Mouse (Mus musculus) ES-Bruce4 (cell line): Measurements from ENCODE around the gene Ldhd. TPM values are rescaled to one million over a fixed set of nuclear protein-coding genes. Genes with fewer than 3 reads are reported as not detected.

ENCODE experiments used
- H3K27ac ChIP-seq: 2 replicates; pipeline ENCODE4 v1.5.1; 2012; ENCODE audit warnings: low read length, inconsistent platforms; ENCODE audit not compliant: insufficient read depth
- H3K27me3 ChIP-seq: 2 replicates; pipeline ENCODE4 v1.6.1; 2012; ENCODE audit warnings: mild to moderate bottlenecking, low read length, inconsistent platforms; ENCODE audit not compliant: control insufficient read depth, poor library complexity, insufficient read depth, severe bottlenecking
- H3K36me3 ChIP-seq: 2 replicates; pipeline ENCODE4 v1.6.1; 2012; ENCODE audit warnings: inconsistent platforms, mild to moderate bottlenecking, low read length, moderate library complexity; ENCODE audit not compliant: control insufficient read depth, poor library complexity, insufficient read depth, severe bottlenecking
- H3K4me1 ChIP-seq: one replicate; pipeline ENCODE4 v1.8.1; 2011; ENCODE audit warnings: low read length; ENCODE audit not compliant: control insufficient read depth, insufficient read depth
- H3K4me3 ChIP-seq: 2 replicates; pipeline ENCODE4 v1.5.1; 2011; ENCODE audit warnings: low read depth, mild to moderate bottlenecking, low read length
- H3K9ac ChIP-seq: 2 replicates; pipeline ENCODE4 v1.6.1; 2012; ENCODE audit warnings: low read depth, mild to moderate bottlenecking, inconsistent platforms; ENCODE audit not compliant: poor library complexity, severe bottlenecking
- H3K9me3 ChIP-seq: replicated peaks from 2 replicates; pipeline ENCODE4 v1.6.1; 2012; ENCODE audit warnings: mild to moderate bottlenecking, low read length, inconsistent platforms; ENCODE audit not compliant: control insufficient read depth, poor library complexity, insufficient read depth, severe bottlenecking
- CTCF ChIP-seq: IDR thresholded peaks from one replicate; pipeline ENCODE4 v1.8.1; 2011; ENCODE audit warnings: low read depth, low read length
- EP300 ChIP-seq: IDR thresholded peaks from 2 replicates; pipeline ENCODE4 v1.6.1; 2011; ENCODE audit warnings: low read depth, low read length; ENCODE audit not compliant: insufficient read depth
- POLR2A ChIP-seq: IDR thresholded peaks from one replicate; pipeline ENCODE4 v1.8.1; 2011; ENCODE audit warnings: low read length; ENCODE audit not compliant: insufficient read depth
- polyA plus RNA-seq: library from polyadenylated mRNA; stranded (reverse); fragments of >200 nt; gene quantifications from 2 replicates; pipeline ENCODE4 v1.2.4, GENCODE M21; 2011; ENCODE audit warnings: low read depth; ENCODE audit not compliant: missing spikeins, insufficient read depth, insufficient read length

Ldhd gene
- polyA plus RNA-seq, 1 experiment = 1.7 TPM

DNA sequence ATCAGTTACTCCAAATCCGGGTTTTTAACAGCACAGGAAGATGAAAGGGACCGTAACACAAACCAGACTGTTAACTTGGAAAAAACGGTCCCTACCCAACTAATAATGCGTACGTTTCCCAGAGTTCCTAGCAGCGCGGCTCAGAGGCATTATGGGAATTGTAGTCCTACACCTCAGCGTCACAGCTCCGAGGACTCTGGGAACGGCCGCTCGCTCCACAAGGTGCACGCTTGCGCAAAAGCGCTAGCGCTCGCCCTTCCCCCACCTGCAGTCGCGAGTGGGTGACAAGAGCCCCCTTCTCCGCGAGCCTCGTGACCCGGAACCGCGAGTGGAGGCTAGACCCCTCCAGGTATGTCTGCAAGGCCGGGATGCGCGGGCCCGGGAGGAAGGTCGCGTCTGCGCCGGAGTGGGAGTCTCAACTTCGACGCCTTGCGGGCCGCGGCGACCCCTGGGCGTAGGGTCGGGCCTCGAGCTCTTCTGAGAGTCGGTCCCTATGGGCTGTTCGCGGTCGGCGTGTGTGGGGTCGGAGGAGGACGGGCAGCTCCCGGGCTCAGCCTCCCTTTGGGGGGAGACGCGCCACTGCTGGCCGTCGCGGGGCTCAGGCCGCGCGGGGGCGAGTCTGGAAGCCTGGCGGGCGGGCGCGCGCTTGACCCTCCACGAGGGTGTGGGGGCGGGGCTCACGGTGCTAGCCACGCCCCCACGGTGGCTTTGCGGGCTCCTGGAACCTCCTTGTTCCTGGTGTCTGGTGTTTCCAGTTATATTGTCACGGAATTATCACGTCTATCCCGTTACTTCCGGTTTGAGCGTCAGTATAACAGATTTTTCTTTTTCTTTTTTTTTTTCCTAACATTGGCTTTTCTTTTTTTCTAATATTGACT lies 13.3 kb upstream of the Ldhd start, which contains the start of gene Zfp1:
Zfp1 (plus strand) TSS at position 138 of the 878 bp plus-strand sequence.
- Histone ChIP-seq H3K4me3 (peak within 1 kb of the TSS; percentile 86), H3K4me1 (peaks cover 1% of the 10 kb centered on the region), H3K27me3 (no peaks in the 10 kb centered on the region), H3K36me3 (no peaks in the 10 kb centered on the region; the same call in 1 of the 2 replicates), H3K9ac (peak within 1 kb of the TSS; percentile 99), H3K27ac (peak within 1 kb of the TSS; percentile 85), H3K9me3 (no peaks in the 10 kb centered on the region)
- no peak for TF ChIP-seq CTCF
- TF ChIP-seq EP300 = peak; percentile 51; the same call in 1 of the 2 replicates

- peaks cover 1% of the 10 kb centered on the region for H3K4me1 ChIP-seq
- peak overlapping the region; percentile 99 for H3K9ac ChIP-seq
- H3K4me3 ChIP-seq = peak overlapping the region; percentile 86
- no peaks in the 10 kb centered on the region for H3K9me3 ChIP-seq
- H3K27me3 ChIP-seq = no peaks in the 10 kb centered on the region
- H3K27ac ChIP-seq = peak overlapping the region; percentile 85
- TF ChIP-seq POLR2A = no peak
- no peak for TF ChIP-seq EP300
- TF ChIP-seq CTCF = no peak
- H3K36me3 ChIP-seq = no peaks in the 10 kb centered on the region; the same call in 1 of the 2 replicates
Observed at GRCm38 (mm10) chr8:111642939-111643263, 12.7 kb upstream of the Ldhd start.

DNA sequence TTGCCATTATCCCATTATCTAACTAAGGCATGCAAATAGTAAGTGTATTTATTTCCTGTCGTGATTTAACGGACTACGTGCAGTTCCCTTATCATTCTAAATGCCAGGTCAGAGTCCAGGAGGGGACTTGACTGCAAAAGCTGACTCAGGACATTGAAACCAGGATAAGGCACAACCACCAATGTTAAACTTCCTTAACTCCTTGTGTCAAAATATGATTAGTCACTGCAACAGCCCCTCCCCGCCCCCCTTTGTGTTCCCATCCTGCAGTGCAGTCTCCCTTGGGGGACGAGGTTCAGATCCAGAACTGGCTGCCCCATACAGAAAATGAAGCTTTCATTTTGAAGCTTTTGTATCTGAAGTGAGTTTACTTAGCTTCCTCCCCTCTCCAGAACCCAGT lies 12.3 kb upstream of the Ldhd start:
- Histone ChIP-seq H3K36me3 (no peaks in the 10 kb centered on the region; the same call in 1 of the 2 replicates), H3K4me1 (peaks cover 1% of the 10 kb centered on the region), H3K27me3 (no peaks in the 10 kb centered on the region), H3K9ac (peak overlapping the region; percentile 99), H3K4me3 (peak overlapping the region; percentile 86), H3K9me3 (no peaks in the 10 kb centered on the region), H3K27ac (peak overlapping the region; percentile 85)
- TF ChIP-seq POLR2A = no peak
- TF ChIP-seq EP300 = no peak
- TF ChIP-seq CTCF = no peak

DNA sequence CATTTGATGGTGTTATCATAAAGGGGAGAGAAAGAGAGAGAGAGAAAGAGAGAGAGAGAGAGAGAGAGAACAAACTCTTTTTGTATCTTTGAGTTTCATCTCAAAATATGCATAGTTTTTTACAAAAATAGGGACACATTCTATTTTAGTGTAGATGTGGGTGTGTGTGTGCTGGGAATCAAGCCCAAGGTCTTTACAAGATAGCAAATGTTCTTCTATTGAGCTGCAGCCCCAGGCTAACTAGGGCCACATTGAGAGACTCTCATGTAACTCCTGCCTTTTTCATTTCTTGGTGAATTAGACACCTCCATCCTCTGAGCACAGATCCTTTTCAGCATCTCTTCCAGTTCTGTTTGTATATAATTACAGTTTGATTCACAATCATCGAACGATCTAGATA lies 10.9 kb upstream of the Ldhd start:
- Histone ChIP-seq H3K27ac (no peak overlapping the region), H3K27me3 (no peaks in the 10 kb centered on the region), H3K9me3 (no peaks in the 10 kb centered on the region), H3K4me1 (peaks cover 1% of the 10 kb centered on the region), H3K9ac (no peak overlapping the region), H3K36me3 (no peaks in the 10 kb centered on the region), H3K4me3 (no peak overlapping the region)
- TF ChIP-seq CTCF (no peak), EP300 (no peak), POLR2A (no peak)

GRCm38 (mm10) chr8:111638086-111638485 lies 7.9 kb upstream of the Ldhd start:
- Histone ChIP-seq H3K27me3 (no peaks in the 10 kb centered on the region), H3K9ac (no peak overlapping the region), H3K27ac (no peak overlapping the region), H3K4me1 (no peaks in the 10 kb centered on the region), H3K9me3 (no peaks in the 10 kb centered on the region), H3K36me3 (no peaks in the 10 kb centered on the region), H3K4me3 (no peak overlapping the region)
- no peak for TF ChIP-seq EP300

GRCm38 (mm10) chr8:111632976-111633375 lies 2.8 kb upstream of the Ldhd start:
- H3K27ac ChIP-seq = no peak overlapping the region
- TF ChIP-seq CTCF (no peak), EP300 (no peak), POLR2A (no peak)
- no peaks in the 10 kb centered on the region for H3K9me3 ChIP-seq
- no peak overlapping the region for H3K9ac ChIP-seq
- H3K36me3 ChIP-seq = no peaks in the 10 kb centered on the region
- H3K4me3 ChIP-seq = no peak overlapping the region
- no peaks in the 10 kb centered on the region for H3K27me3 ChIP-seq
- H3K4me1 ChIP-seq = peaks cover 4% of the 10 kb centered on the region
